Mouse (Mus musculus): ENCODE measurements around the gene Pcp4l1. TPM values are rescaled to one million over a fixed set of nuclear protein-coding genes. Genes with fewer than 3 reads are reported as not detected.

Gene Pcp4l1
- polyA plus RNA-seq, 1 experiment from 2014 or later, result 46.4 TPM

DNA sequence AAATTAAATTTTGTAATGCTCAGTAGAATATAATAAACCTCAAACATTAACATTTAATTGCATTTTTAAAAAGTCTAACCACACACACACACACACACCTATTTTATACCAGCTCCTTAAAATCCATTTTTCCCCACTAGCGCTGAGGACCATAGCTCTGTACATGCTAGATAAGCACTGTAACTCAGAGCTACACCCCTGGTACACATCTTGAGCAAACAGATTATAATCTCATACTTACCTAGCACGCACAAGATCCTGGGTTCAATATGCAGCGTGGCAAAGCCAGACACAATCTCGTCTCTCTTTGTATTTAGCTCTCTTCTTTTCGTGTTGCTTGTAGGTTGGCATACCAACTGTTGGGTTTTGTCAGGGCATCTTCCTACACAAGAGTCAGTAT lies 71.7 kb downstream of the Pcp4l1 start:
- Histone ChIP-seq H3K4me2 (no peak overlapping the region), H3K4me1 (replicated peaks) (peaks cover 18% of the 10 kb centered on the region), H3K27me3 (no peaks in the 10 kb centered on the region), H3K27ac (no peak overlapping the region), H3K9me3 (replicated peaks) (no peaks in the 10 kb centered on the region), H3K4me3 (no peak overlapping the region), H3K9ac (no peak overlapping the region), H3K36me3 (peaks cover 20% of the 10 kb centered on the region)
- 90% methylated on average over 5 of the region's 5 CpGs for WGBS
- no peak for ATAC-seq (replicated peaks; ENCODE audit: insufficient number of reproducible peaks, insufficient read depth, low FRiP score, low read depth)

Other genes with a start within 250 kb of the Pcp4l1 start
- gene Fcgr2b, start 219.7 kb downstream of the Pcp4l1 start, polyA plus RNA-seq (2015; fragmentation: Nextera tagmentation; extraction: Ambion mirVana), result 1.2 and 2.9 TPM in 2 replicates
- gene Fcgr4, start 177.3 kb downstream of the Pcp4l1 start, polyA plus RNA-seq (2015; fragmentation: Nextera tagmentation; extraction: Ambion mirVana), result 1.1 and 1.4 TPM in 2 replicates
- 10.4 and 11.9 TPM in 2 replicates for gene Fcgr3, start 131.3 kb downstream of the Pcp4l1 start, polyA plus RNA-seq (2015; fragmentation: Nextera tagmentation; extraction: Ambion mirVana)
- gene Cfap126, start 82.3 kb downstream of the Pcp4l1 start, polyA plus RNA-seq (2015; fragmentation: Nextera tagmentation; extraction: Ambion mirVana), result 2.7 and 3.5 TPM in 2 replicates
- 525 and 563 TPM in 2 replicates for gene Sdhc, start 45.7 kb downstream of the Pcp4l1 start, polyA plus RNA-seq (2015; fragmentation: Nextera tagmentation; extraction: Ambion mirVana)
- gene Mpz, start 45.6 kb downstream of the Pcp4l1 start, polyA plus RNA-seq (2015; fragmentation: Nextera tagmentation; extraction: Ambion mirVana), result 0.63 and 1.7 TPM in 2 replicates
- gene Nr1i3, start 17.7 kb upstream of the Pcp4l1 start, polyA plus RNA-seq (2015; fragmentation: Nextera tagmentation; extraction: Ambion mirVana), result 0.33 and 0.35 TPM in 2 replicates
- 55.6 and 57.9 TPM in 2 replicates for gene Tomm40l, start 26.2 kb upstream of the Pcp4l1 start, polyA plus RNA-seq (2015; fragmentation: Nextera tagmentation; extraction: Ambion mirVana)
- 9.2 and 43.9 TPM in 2 replicates for gene Apoa2, start 28.8 kb upstream of the Pcp4l1 start, polyA plus RNA-seq (2015; fragmentation: Nextera tagmentation; extraction: Ambion mirVana)
- gene Fcer1g, start 38.1 kb upstream of the Pcp4l1 start, polyA plus RNA-seq (2015; fragmentation: Nextera tagmentation; extraction: Ambion mirVana), result 28.0 and 44.6 TPM in 2 replicates
- gene Adamts4, start 54.2 kb upstream of the Pcp4l1 start, polyA plus RNA-seq (2015; fragmentation: Nextera tagmentation; extraction: Ambion mirVana), result 5.2 and 6.0 TPM in 2 replicates
- 514 and 535 TPM in 2 replicates for gene Ndufs2, start 55.1 kb upstream of the Pcp4l1 start, polyA plus RNA-seq (2015; fragmentation: Nextera tagmentation; extraction: Ambion mirVana)
- 44.4 and 56.4 TPM in 2 replicates for gene B4galt3, start 74.1 kb upstream of the Pcp4l1 start, polyA plus RNA-seq (2015; fragmentation: Nextera tagmentation; extraction: Ambion mirVana)
- gene Ppox, start 84.9 kb upstream of the Pcp4l1 start, polyA plus RNA-seq (2015; fragmentation: Nextera tagmentation; extraction: Ambion mirVana), result 32.7 and 47.2 TPM in 2 replicates
- gene Usp21, start 91.7 kb upstream of the Pcp4l1 start, polyA plus RNA-seq (2015; fragmentation: Nextera tagmentation; extraction: Ambion mirVana), result 44.9 and 55.6 TPM in 2 replicates
- gene Ufc1, start 98.8 kb upstream of the Pcp4l1 start, polyA plus RNA-seq (2015; fragmentation: Nextera tagmentation; extraction: Ambion mirVana), result 83.6 and 85.0 TPM in 2 replicates
- gene Dedd, start 132.9 kb upstream of the Pcp4l1 start, polyA plus RNA-seq (2015; fragmentation: Nextera tagmentation; extraction: Ambion mirVana), result 33.9 and 37.7 TPM in 2 replicates
- gene Nit1, start 149.4 kb upstream of the Pcp4l1 start, polyA plus RNA-seq (2015; fragmentation: Nextera tagmentation; extraction: Ambion mirVana), result 31.2 and 33.2 TPM in 2 replicates
- gene Pfdn2, start 149.4 kb upstream of the Pcp4l1 start, polyA plus RNA-seq (2015; fragmentation: Nextera tagmentation; extraction: Ambion mirVana), result 77.2 and 91.0 TPM in 2 replicates
- 0.63 and 0.75 TPM in 2 replicates for gene Klhdc9, start 164.5 kb upstream of the Pcp4l1 start, polyA plus RNA-seq (2015; fragmentation: Nextera tagmentation; extraction: Ambion mirVana)
- gene Nectin4, start 173.8 kb upstream of the Pcp4l1 start, polyA plus RNA-seq (2015; fragmentation: Nextera tagmentation; extraction: Ambion mirVana), result 0.26 and 1.2 TPM in 2 replicates
- gene Arhgap30, start 192.7 kb upstream of the Pcp4l1 start, polyA plus RNA-seq (2015; fragmentation: Nextera tagmentation; extraction: Ambion mirVana), result 1.00 and 5.3 TPM in 2 replicates
- gene Usf1, start 215.0 kb upstream of the Pcp4l1 start, polyA plus RNA-seq (2015; fragmentation: Nextera tagmentation; extraction: Ambion mirVana), result 48.7 and 57.5 TPM in 2 replicates
- 2.7 and 3.1 TPM in 2 replicates for gene Tstd1, start 222.6 kb upstream of the Pcp4l1 start, polyA plus RNA-seq (2015; fragmentation: Nextera tagmentation; extraction: Ambion mirVana)
- 63.5 and 66.2 TPM in 2 replicates for gene F11r, start 241.3 kb upstream of the Pcp4l1 start, polyA plus RNA-seq (2015; fragmentation: Nextera tagmentation; extraction: Ambion mirVana)